Mouse (Mus musculus): ENCODE data around the gene Kpna7.
"Not testable (repeated sequence)": the region's sequence is repeated elsewhere in the genome, so short reads cannot be mapped to it uniquely, and the experiment has no call there.

DNA sequence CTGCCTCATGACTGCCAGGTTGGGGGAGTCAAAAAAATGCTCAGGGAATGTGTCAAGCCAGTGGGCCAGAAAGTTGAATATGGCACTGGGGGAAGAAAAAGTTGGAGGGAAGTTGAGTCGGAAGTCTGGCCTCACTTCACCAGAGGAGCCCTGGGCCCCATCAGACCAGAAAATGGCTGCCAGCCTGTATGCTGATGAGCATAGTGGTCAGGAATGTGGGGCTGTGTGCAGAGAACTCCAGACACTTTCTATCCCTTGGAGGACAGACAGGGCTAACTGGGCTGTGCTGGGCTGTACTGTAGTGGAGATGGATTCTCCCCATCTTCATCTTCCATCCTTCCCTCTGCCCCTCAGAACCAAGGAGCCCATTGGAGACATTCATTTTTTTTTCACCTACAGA, 53.4 kb downstream of the Kpna7 start:
- not testable (repeated sequence) for TF ChIP-seq POLR2A (IDR thresholded peaks at IDR 0.05; ENCODE audit: borderline replicate concordance, insufficient read depth, low read length); CTCF (IDR thresholded peaks at IDR 0.05; ENCODE audit: borderline replicate concordance, insufficient read depth, low read depth, low read length)
